Mouse (Mus musculus) midbrain, embryonic 15.5 days (tissue): ENCODE measurements around the gene Ccl5. TPM values are rescaled to one million over a fixed set of nuclear protein-coding genes. Genes with fewer than 3 reads are reported as not detected.
"Not testable (repeated sequence)": the region's sequence is repeated elsewhere in the genome, so short reads cannot be mapped to it uniquely, and the experiment has no call there.

Experiments used
- ATAC-seq: fragments of 200-750 bp; cut with Nextera tagmentation; replicated peaks from 2 replicates; pipeline ENCODE4 v1.8.0; 2017; ENCODE audit warnings: moderate TSS enrichment
- H3K27ac ChIP-seq: fragments of 300-500 bp; sonication (generic); 2 replicates; pipeline ENCODE4 v1.5.1; 2015; ENCODE audit warnings: mild to moderate bottlenecking, inconsistent platforms
- H3K27me3 ChIP-seq: fragments of 300-500 bp; sonication (generic); replicated peaks from 2 replicates; pipeline ENCODE4 v1.6.1; 2015; ENCODE audit warnings: inconsistent platforms
- H3K36me3 ChIP-seq: fragments of 300-500 bp; sonication (generic); replicated peaks from 2 replicates; pipeline ENCODE4 v1.6.1; 2015; ENCODE audit warnings: inconsistent platforms
- H3K4me1 ChIP-seq: fragments of 300-500 bp; sonication (generic); 2 replicates; pipeline ENCODE4 v1.6.1; 2015; ENCODE audit warnings: inconsistent platforms
- H3K4me2 ChIP-seq: fragments of 300-500 bp; sonication (generic); 2 replicates; pipeline ENCODE4 v1.6.1; 2015; ENCODE audit warnings: inconsistent platforms, mild to moderate bottlenecking, moderate library complexity
- H3K4me3 ChIP-seq: fragments of 300-500 bp; sonication (generic); 2 replicates; pipeline ENCODE4 v1.5.1; 2015; ENCODE audit warnings: mild to moderate bottlenecking, inconsistent platforms
- H3K9ac ChIP-seq: fragments of 300-500 bp; sonication (generic); 2 replicates; pipeline ENCODE4 v1.6.1; 2015; ENCODE audit warnings: mild to moderate bottlenecking, inconsistent platforms
- H3K9me3 ChIP-seq: fragments of 300-500 bp; sonication (generic); 2 replicates; pipeline ENCODE4 v1.6.1; 2016; ENCODE audit warnings: inconsistent platforms
- WGBS: fragments of 180-500 bp; shearing (Covaris S2); methylation state at CpG from one replicate; pipeline ENCODE4 v1.1.7; 2015; ENCODE audit warnings: mixed read lengths; 5-methylcytosine and 5-hydroxymethylcytosine counted together
- polyA plus RNA-seq: library from polyadenylated mRNA; unstranded; fragments of >200 nt; fragmentation: Nextera tagmentation; extraction: Ambion mirVana; gene quantifications from 2 replicates; pipeline ENCODE4 v1.2.1, GENCODE M21; 2015

The Ccl5 gene
- polyA plus RNA-seq, 1 experiment from 2014 or later = not detected

GRCm38 (mm10) chr11:83562311-83562887 is 32.1 kb upstream of the Ccl5 start:
- Histone ChIP-seq H3K36me3 (no peaks in the 10 kb centered on the region), H3K4me2 (no peak overlapping the region), H3K9ac (no peak overlapping the region), H3K4me1 (no peaks in the 10 kb centered on the region), H3K27me3 (no peaks in the 10 kb centered on the region), H3K9me3 (no peaks in the 10 kb centered on the region), H3K4me3 (no peak overlapping the region), H3K27ac (no peak overlapping the region)
- WGBS = 76% methylated on average over 6 of the region's 6 CpGs
- ATAC-seq = no peak

GRCm38 (mm10) chr11:83560405-83560804 is 30.1 kb upstream of the Ccl5 start:
- no peak for ATAC-seq
- Histone ChIP-seq H3K36me3 (no peaks in the 10 kb centered on the region), H3K9ac (no peak overlapping the region), H3K9me3 (no peaks in the 10 kb centered on the region), H3K27ac (no peak overlapping the region), H3K4me3 (no peak overlapping the region), H3K4me1 (peaks cover 3% of the 10 kb centered on the region; the same call in 1 of the 2 replicates), H3K27me3 (no peaks in the 10 kb centered on the region), H3K4me2 (no peak overlapping the region)
- 85% methylated on average over 6 of the region's 6 CpGs for WGBS

GRCm38 (mm10) chr11:83557074-83557473 is 26.8 kb upstream of the Ccl5 start:
- ATAC-seq = no peak
- 43% methylated on average over 10 of the region's 10 CpGs for WGBS
- Histone ChIP-seq H3K4me3 (no peak overlapping the region), H3K27me3 (no peaks in the 10 kb centered on the region), H3K4me1 (peaks cover 3% of the 10 kb centered on the region; the same call in 1 of the 2 replicates), H3K4me2 (no peak overlapping the region), H3K36me3 (no peaks in the 10 kb centered on the region), H3K9ac (no peak overlapping the region), H3K9me3 (no peaks in the 10 kb centered on the region), H3K27ac (0 out of 2 replicates have a peak overlapping the region, but pooled peaks have one; percentile 42)

- ATAC-seq = no peak; the same call in 1 of the 2 replicates
- H3K4me2 ChIP-seq = peak overlapping the region; percentile 28; the same call in 1 of the 2 replicates
- peaks cover 3% of the 10 kb centered on the region; the same call in 1 of the 2 replicates for H3K4me1 ChIP-seq
- H3K27me3 ChIP-seq = no peaks in the 10 kb centered on the region
- H3K27ac ChIP-seq = peak overlapping the region; percentile 42; the same call in 1 of the 2 replicates
- no peaks in the 10 kb centered on the region for H3K36me3 ChIP-seq
- 28% methylated on average over 8 of the region's 8 CpGs for WGBS
- peak overlapping the region; percentile 22 for H3K9ac ChIP-seq
- H3K9me3 ChIP-seq = no peaks in the 10 kb centered on the region
- no peak overlapping the region for H3K4me3 ChIP-seq
Measured at GRCm38 (mm10) chr11:83556085-83556781, 25.9 kb upstream of the Ccl5 start.

- H3K36me3 ChIP-seq = no peaks in the 10 kb centered on the region
- no peak overlapping the region for H3K27ac ChIP-seq
- H3K9me3 ChIP-seq = no peaks in the 10 kb centered on the region
- peaks cover 3% of the 10 kb centered on the region; the same call in 1 of the 2 replicates for H3K4me1 ChIP-seq
- ATAC-seq = no peak
- no peak overlapping the region for H3K4me2 ChIP-seq
- H3K9ac ChIP-seq = no peak overlapping the region
- H3K4me3 ChIP-seq = no peak overlapping the region
- H3K27me3 ChIP-seq = no peaks in the 10 kb centered on the region
- 87% methylated on average over 5 of the region's 5 CpGs for WGBS
Measured at GRCm38 (mm10) chr11:83551668-83552067, 21.4 kb upstream of the Ccl5 start.

- H3K9me3 ChIP-seq, H3K4me2 ChIP-seq, ATAC-seq, H3K9ac ChIP-seq, H3K27ac ChIP-seq, H3K4me1 ChIP-seq, H3K36me3 ChIP-seq, H3K27me3 ChIP-seq, H3K4me3 ChIP-seq: not testable (repeated sequence)
- 84% methylated on average over 7 of the region's 7 CpGs for WGBS
Measured at GRCm38 (mm10) chr11:83551037-83551436, 20.7 kb upstream of the Ccl5 start.

- Histone ChIP-seq H3K4me1 (no peaks in the 10 kb centered on the region), H3K9ac (no peak overlapping the region), H3K4me3 (no peak overlapping the region), H3K27ac (no peak overlapping the region), H3K36me3 (no peaks in the 10 kb centered on the region), H3K4me2 (no peak overlapping the region), H3K9me3 (no peaks in the 10 kb centered on the region), H3K27me3 (no peaks in the 10 kb centered on the region)
- WGBS = 87% methylated on average over 5 of the region's 5 CpGs
- ATAC-seq = no peak
Measured at GRCm38 (mm10) chr11:83550186-83550632, 19.9 kb upstream of the Ccl5 start.

- 86% methylated on average over 3 of the region's 3 CpGs for WGBS
- Histone ChIP-seq H3K9me3 (no peaks in the 10 kb centered on the region), H3K4me2 (no peak overlapping the region), H3K36me3 (no peaks in the 10 kb centered on the region), H3K9ac (no peak overlapping the region), H3K4me3 (no peak overlapping the region), H3K27me3 (no peaks in the 10 kb centered on the region), H3K27ac (no peak overlapping the region), H3K4me1 (no peaks in the 10 kb centered on the region)
- no peak for ATAC-seq
Measured at GRCm38 (mm10) chr11:83544214-83544613, 13.9 kb upstream of the Ccl5 start.

GRCm38 (mm10) chr11:83541415-83541814 is 11.1 kb upstream of the Ccl5 start:
- Histone ChIP-seq H3K27ac (no peak overlapping the region), H3K9me3 (no peaks in the 10 kb centered on the region), H3K4me3 (no peak overlapping the region), H3K4me1 (no peaks in the 10 kb centered on the region), H3K36me3 (no peaks in the 10 kb centered on the region), H3K4me2 (no peak overlapping the region), H3K27me3 (no peaks in the 10 kb centered on the region), H3K9ac (no peak overlapping the region)
- WGBS = 89% methylated on average over 3 of the region's 3 CpGs
- ATAC-seq = no peak

- Histone ChIP-seq H3K4me3 (no peak overlapping the region), H3K9ac (no peak overlapping the region), H3K4me2 (no peak overlapping the region), H3K36me3 (no peaks in the 10 kb centered on the region), H3K27me3 (no peaks in the 10 kb centered on the region), H3K4me1 (no peaks in the 10 kb centered on the region), H3K27ac (no peak overlapping the region), H3K9me3 (no peaks in the 10 kb centered on the region)
- no peak for ATAC-seq
- WGBS = 90% methylated on average over 2 of the region's 2 CpGs
Measured at GRCm38 (mm10) chr11:83540931-83541330, 10.6 kb upstream of the Ccl5 start.

GRCm38 (mm10) chr11:83538705-83539314 is 8.5 kb upstream of the Ccl5 start:
- no peak overlapping the region for H3K4me2 ChIP-seq
- H3K4me1 ChIP-seq = no peaks in the 10 kb centered on the region; the same call in 1 of the 2 replicates
- WGBS = 89% methylated on average over 3 of the region's 3 CpGs
- no peak overlapping the region for H3K9ac ChIP-seq
- H3K36me3 ChIP-seq = no peaks in the 10 kb centered on the region
- H3K27me3 ChIP-seq = no peaks in the 10 kb centered on the region
- no peak overlapping the region for H3K27ac ChIP-seq
- no peaks in the 10 kb centered on the region for H3K9me3 ChIP-seq
- no peak overlapping the region for H3K4me3 ChIP-seq
- no peak for ATAC-seq

GRCm38 (mm10) chr11:83536831-83537230 is 6.5 kb upstream of the Ccl5 start:
- no peaks in the 10 kb centered on the region for H3K9me3 ChIP-seq
- H3K27me3 ChIP-seq = no peaks in the 10 kb centered on the region
- H3K4me2 ChIP-seq = no peak overlapping the region
- 91% methylated on average over 3 of the region's 3 CpGs for WGBS
- H3K4me1 ChIP-seq = no peaks in the 10 kb centered on the region; the same call in 1 of the 2 replicates
- no peak overlapping the region for H3K9ac ChIP-seq
- H3K36me3 ChIP-seq = no peaks in the 10 kb centered on the region
- no peak for ATAC-seq
- H3K4me3 ChIP-seq = no peak overlapping the region
- no peak overlapping the region for H3K27ac ChIP-seq
